Mouse (Mus musculus): ENCODE measurements around the gene Eya4. TPM values are rescaled to one million over a fixed set of nuclear protein-coding genes. Genes with fewer than 3 reads are reported as not detected.

The Eya4 gene
- total and polyA plus RNA-seq, 3 experiments = 0.24 to 0.46 TPM; not detected in 1

DNA sequence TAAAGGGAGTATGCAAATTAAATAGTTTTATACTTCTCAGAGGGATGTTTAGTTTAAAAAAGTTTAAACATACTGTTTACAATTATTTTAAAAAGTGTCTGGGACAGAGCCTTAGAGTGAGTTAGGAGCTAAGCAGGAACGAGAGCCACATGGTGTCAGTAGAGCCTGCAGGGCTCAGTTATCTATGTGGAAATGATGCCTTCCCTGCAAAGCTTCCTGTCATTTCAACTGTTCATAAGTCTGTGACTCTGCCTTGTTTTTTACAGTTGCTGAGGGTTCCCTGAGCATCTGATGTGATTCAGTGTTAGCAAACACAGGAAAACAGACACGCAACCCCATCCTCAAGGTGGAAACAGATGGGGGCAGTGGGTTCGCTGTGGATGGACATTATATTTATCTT lies 235.3 kb downstream of the Eya4 start (continued):
- peak; percentile 82 for TF ChIP-seq MXI1 (IDR thresholded peaks at IDR 0.05; ENCODE audit: low read depth, low read length)
- TF ChIP-seq MAZ (IDR thresholded peaks at IDR 0.05; ENCODE audit: low read depth, low read length) = no peak

DNA sequence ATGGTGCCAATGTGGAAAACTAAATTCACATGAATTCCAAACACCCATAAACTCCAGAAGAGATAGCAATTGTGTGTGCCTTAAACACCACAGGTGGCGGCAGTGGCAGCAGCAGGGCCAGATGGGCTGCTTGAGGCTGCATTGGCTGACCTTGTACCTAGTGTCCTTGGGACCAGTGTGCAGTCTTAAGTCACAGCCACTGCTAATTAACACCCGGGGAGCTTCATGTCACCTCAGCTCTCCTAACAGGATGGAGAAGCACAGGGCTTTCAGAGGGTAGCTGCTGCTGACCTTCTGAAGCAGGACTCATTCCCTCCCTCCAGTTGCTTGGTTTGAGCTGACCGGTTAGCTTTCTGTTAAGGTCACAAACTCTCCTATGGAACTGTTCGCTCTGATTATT lies 242.5 kb downstream of the Eya4 start:
- TF ChIP-seq ZNF384 (IDR thresholded peaks at IDR 0.05; ENCODE audit: low read depth, low read length) (no peak), EP300 (IDR thresholded peaks at IDR 0.05; ENCODE audit: low read depth in 1 of 2, low read length in 2 of 2) (no peak), POLR2AphosphoS2 (IDR thresholded peaks at IDR 0.05; ENCODE audit: low read length) (no peak), CTCF (IDR thresholded peaks at IDR 0.05 in 2 of 3, conservative IDR thresholded peaks at IDR 0.05 in 1 of 3; ENCODE audit: control insufficient read depth in 1 of 3, insufficient read depth in 1 of 3, low read depth in 2 of 3, low read length in 3 of 3, poor library complexity in 1 of 3, severe bottlenecking in 1 of 3) (no peak), MYB (IDR thresholded peaks at IDR 0.05; ENCODE audit: low read depth, low read length) (no peak), USF1 (IDR thresholded peaks at IDR 0.05; ENCODE audit: low read depth, low read length) (no peak), MAZ (IDR thresholded peaks at IDR 0.05; ENCODE audit: low read depth, low read length) (no peak), TAL1 (IDR thresholded peaks at IDR 0.05; ENCODE audit: low read length) (no peak), SMC3 (IDR thresholded peaks at IDR 0.05; ENCODE audit: low read depth, low read length) (no peak)
- Histone ChIP-seq H3K79me2 (ENCODE audit: control insufficient read depth, insufficient read depth, low read length, poor library complexity) (no peaks in the 10 kb centered on the region), H3K27me3 (ENCODE audit: control insufficient read depth in 1 of 2, insufficient read depth in 2 of 2, low read length in 2 of 2) (no peaks in the 10 kb centered on the region), H3K4me1 (ENCODE audit: control insufficient read depth in 1 of 2, insufficient read depth in 2 of 2, low read length in 2 of 2) (no peaks in the 10 kb centered on the region), H3K9ac (ENCODE audit: control insufficient read depth, low read depth, low read length, poor library complexity, severe bottlenecking) (no peak overlapping the region), H3K4me3 (ENCODE audit: control insufficient read depth in 1 of 2, insufficient read depth in 1 of 2, low read depth in 2 of 2, low read length in 2 of 2) (no peak overlapping the region), H3K9me3 (replicated peaks; ENCODE audit: insufficient read depth, low read length) (no peaks in the 10 kb centered on the region), H3K27ac (ENCODE audit: control insufficient read depth, low read depth, low read length) (no peak overlapping the region), H3K36me3 (ENCODE audit: control insufficient read depth in 1 of 2, insufficient read depth in 2 of 2, low read length in 2 of 2) (no peaks in the 10 kb centered on the region)
- DNase-seq (ENCODE audit: low read depth, low spot score) = no peak

DNA sequence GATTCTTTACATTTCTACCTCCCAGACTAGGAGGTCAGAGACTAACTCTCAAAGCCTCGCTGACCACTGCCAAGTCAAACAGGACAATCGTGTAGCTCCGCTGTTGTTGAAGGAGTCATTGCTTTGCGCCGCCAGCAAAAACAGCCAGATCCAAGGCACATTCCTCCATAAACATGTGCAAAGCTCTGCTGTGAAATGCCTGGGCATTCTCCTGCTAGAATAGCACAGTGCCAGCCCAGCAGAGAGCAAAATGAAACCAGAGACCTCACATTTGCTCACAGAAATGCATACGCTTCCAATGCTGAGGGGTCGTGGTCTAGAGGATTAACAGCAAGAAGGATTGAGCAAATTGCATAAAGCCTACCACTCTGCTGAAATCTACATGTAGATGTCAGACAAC lies 258.1 kb downstream of the Eya4 start:
- Histone ChIP-seq H3K9ac (ENCODE audit: control insufficient read depth, low read depth, low read length, poor library complexity, severe bottlenecking) (no peak overlapping the region), H3K27me3 (ENCODE audit: control insufficient read depth in 1 of 2, insufficient read depth in 2 of 2, low read length in 2 of 2) (no peaks in the 10 kb centered on the region; a peak in 1 of 4 replicates), H3K9me3 (replicated peaks; ENCODE audit: insufficient read depth, low read length) (no peaks in the 10 kb centered on the region), H3K4me1 (ENCODE audit: control insufficient read depth in 1 of 2, insufficient read depth in 2 of 2, low read length in 2 of 2) (no peaks in the 10 kb centered on the region), H3K4me3 (ENCODE audit: control insufficient read depth in 1 of 2, insufficient read depth in 1 of 2, low read depth in 2 of 2, low read length in 2 of 2) (no peak overlapping the region), H3K27ac (ENCODE audit: control insufficient read depth, low read depth, low read length) (no peak overlapping the region), H3K36me3 (ENCODE audit: control insufficient read depth in 1 of 2, insufficient read depth in 2 of 2, low read length in 2 of 2) (no peaks in the 10 kb centered on the region), H3K79me2 (ENCODE audit: control insufficient read depth, insufficient read depth, low read length, poor library complexity) (no peaks in the 10 kb centered on the region)
- no peak for TF ChIP-seq MEF2A (IDR thresholded peaks at IDR 0.05; ENCODE audit: extremely low read depth, insufficient replicate concordance, low read depth, low read length, poor library complexity, severe bottlenecking)
- DNase-seq (ENCODE audit: low read depth, low spot score) = no peak

DNA sequence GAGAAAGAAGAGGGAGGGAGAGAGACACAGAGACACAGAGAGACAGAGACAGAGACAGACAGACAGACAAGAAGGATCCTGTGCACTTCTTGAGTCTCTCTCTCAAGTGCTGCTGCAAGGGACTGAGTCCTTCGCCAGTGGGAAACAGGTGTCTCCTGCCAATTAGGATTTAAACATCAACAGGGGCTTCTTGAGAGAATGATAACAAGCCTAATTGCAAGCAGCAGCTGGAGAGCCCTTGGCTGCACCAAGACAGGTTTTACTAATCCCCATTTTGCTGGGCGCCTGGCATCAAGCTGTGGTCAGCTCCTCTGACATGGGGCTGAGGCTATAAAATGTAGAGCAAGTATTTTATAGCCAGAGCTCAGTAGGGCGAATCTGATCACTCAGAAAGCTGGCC lies 259.0 kb downstream of the Eya4 start:
- no peaks in the 10 kb centered on the region for H3K4me1 ChIP-seq (ENCODE audit: control insufficient read depth in 1 of 2, insufficient read depth in 2 of 2, low read length in 2 of 2)
- TF ChIP-seq RCOR1 (IDR thresholded peaks at IDR 0.05; ENCODE audit: low read depth, low read length) (no peak), SMC3 (IDR thresholded peaks at IDR 0.05; ENCODE audit: low read depth, low read length) (no peak), USF2 (IDR thresholded peaks at IDR 0.05; ENCODE audit: borderline replicate concordance in 1 of 2, insufficient read depth in 1 of 2, low read depth in 1 of 2, low read length in 2 of 2) (no peak), POLR2A (IDR thresholded peaks at IDR 0.05; ENCODE audit: control insufficient read depth in 1 of 2, insufficient read depth in 1 of 2, low read depth in 1 of 2, low read length in 2 of 2, poor library complexity in 1 of 2) (no peak), MYB (IDR thresholded peaks at IDR 0.05; ENCODE audit: low read depth, low read length) (no peak), ETS1 (IDR thresholded peaks at IDR 0.05; ENCODE audit: low read depth, low read length) (no peak), GABPA (IDR thresholded peaks at IDR 0.05; ENCODE audit: low read depth, low read length) (no peak), ZMIZ1 (IDR thresholded peaks at IDR 0.05; ENCODE audit: low read depth, low read length) (no peak), ZKSCAN1 (IDR thresholded peaks at IDR 0.05; ENCODE audit: low read depth, low read length) (no peak), RAD21 (IDR thresholded peaks at IDR 0.05; ENCODE audit: low read depth, low read length) (no peak), CHD2 (IDR thresholded peaks at IDR 0.05; ENCODE audit: low read length) (no peak), SIN3A (IDR thresholded peaks at IDR 0.05; ENCODE audit: low read length) (no peak), UBTF (IDR thresholded peaks at IDR 0.05; ENCODE audit: borderline replicate concordance, insufficient read depth, low read depth, low read length) (no peak), JUND (IDR thresholded peaks at IDR 0.05; ENCODE audit: low read depth, low read length) (no peak), MAX (IDR thresholded peaks at IDR 0.05; ENCODE audit: low read length) (no peak), MAFK (IDR thresholded peaks at IDR 0.05; ENCODE audit: borderline replicate concordance, low read depth, low read length) (no peak)
- no peak for DNase-seq (ENCODE audit: low read depth, low spot score)

More for the DNA sequence above, 259.0 kb downstream of the Eya4 start:
- Histone ChIP-seq H3K27ac (ENCODE audit: control insufficient read depth, low read depth, low read length) (no peak overlapping the region), H3K79me2 (ENCODE audit: control insufficient read depth, insufficient read depth, low read length, poor library complexity) (no peaks in the 10 kb centered on the region), H3K4me3 (ENCODE audit: control insufficient read depth in 1 of 2, insufficient read depth in 1 of 2, low read depth in 2 of 2, low read length in 2 of 2) (no peak overlapping the region), H3K9ac (ENCODE audit: control insufficient read depth, low read depth, low read length, poor library complexity, severe bottlenecking) (no peak overlapping the region), H3K36me3 (ENCODE audit: control insufficient read depth in 1 of 2, insufficient read depth in 2 of 2, low read length in 2 of 2) (no peaks in the 10 kb centered on the region), H3K27me3 (ENCODE audit: control insufficient read depth in 1 of 2, insufficient read depth in 2 of 2, low read length in 2 of 2) (no peaks in the 10 kb centered on the region), H3K9me3 (replicated peaks; ENCODE audit: insufficient read depth, low read length) (no peaks in the 10 kb centered on the region)
